Mouse (Mus musculus) urinary bladder, postnatal 14 days (tissue): ENCODE measurements around the gene Sh3bp5.

Experiments
- DNase-seq: peaks from one replicate; pipeline ENCODE4 v3.0.0; 2021; ENCODE audit warnings: low spot score

Sh3bp5 gene

GRCm38 (mm10) chr14:31408666-31409065 lies 27.2 kb downstream of the Sh3bp5 start:
- no peak for DNase-seq

GRCm38 (mm10) chr14:31407911-31408604 lies 27.8 kb downstream of the Sh3bp5 start:
- DNase-seq = no peak

GRCm38 (mm10) chr14:31407208-31407607 lies 28.7 kb downstream of the Sh3bp5 start:
- no peak for DNase-seq

GRCm38 (mm10) chr14:31406154-31406810 lies 29.6 kb downstream of the Sh3bp5 start:
- DNase-seq = no peak

GRCm38 (mm10) chr14:31405652-31406051 lies 30.2 kb downstream of the Sh3bp5 start:
- DNase-seq = no peak

GRCm38 (mm10) chr14:31404663-31405062 lies 31.2 kb downstream of the Sh3bp5 start:
- DNase-seq = no peak

- DNase-seq = no peak
Observed at GRCm38 (mm10) chr14:31403995-31404394, 31.9 kb downstream of the Sh3bp5 start.

GRCm38 (mm10) chr14:31403556-31403955 lies 32.3 kb downstream of the Sh3bp5 start:
- DNase-seq = no peak

- DNase-seq = no peak
Observed at GRCm38 (mm10) chr14:31402693-31403092, 33.2 kb downstream of the Sh3bp5 start.

- no peak for DNase-seq
Observed at GRCm38 (mm10) chr14:31401918-31402427, 33.9 kb downstream of the Sh3bp5 start.

- no peak for DNase-seq
Observed at GRCm38 (mm10) chr14:31400896-31401295, 35.0 kb downstream of the Sh3bp5 start.

- no peak for DNase-seq
Observed at GRCm38 (mm10) chr14:31400246-31400645, 35.6 kb downstream of the Sh3bp5 start.

GRCm38 (mm10) chr14:31399271-31399670 lies 36.6 kb downstream of the Sh3bp5 start:
- no peak for DNase-seq

- no peak for DNase-seq
Observed at GRCm38 (mm10) chr14:31398819-31399218, 37.1 kb downstream of the Sh3bp5 start.

- no peak for DNase-seq
Observed at GRCm38 (mm10) chr14:31397791-31398595, 37.9 kb downstream of the Sh3bp5 start.

GRCm38 (mm10) chr14:31397353-31397752 lies 38.5 kb downstream of the Sh3bp5 start:
- no peak for DNase-seq

GRCm38 (mm10) chr14:31396428-31396827 lies 39.5 kb downstream of the Sh3bp5 start:
- no peak for DNase-seq

GRCm38 (mm10) chr14:31395629-31396199 lies 40.2 kb downstream of the Sh3bp5 start:
- no peak for DNase-seq

GRCm38 (mm10) chr14:31394822-31395532 lies 40.9 kb downstream of the Sh3bp5 start:
- DNase-seq = no peak

- no peak for DNase-seq
Observed at GRCm38 (mm10) chr14:31393936-31394630, 41.8 kb downstream of the Sh3bp5 start.

- DNase-seq = no peak
Observed at GRCm38 (mm10) chr14:31393546-31393890, 42.4 kb downstream of the Sh3bp5 start.
